Mouse (Mus musculus): ENCODE data around the gene Capzb. TPM values are rescaled to one million over a fixed set of nuclear protein-coding genes. Genes with fewer than 3 reads are reported as not detected.

The Capzb gene
- total RNA-seq, 2 experiments from 2014 or later = 302 to 316 TPM

GRCm38 (mm10) chr4:139233755-139234254 lies 41.1 kb downstream of the Capzb start:
- DNase-seq (ENCODE audit: low spot score in 2 of 2) = no peak

DNA sequence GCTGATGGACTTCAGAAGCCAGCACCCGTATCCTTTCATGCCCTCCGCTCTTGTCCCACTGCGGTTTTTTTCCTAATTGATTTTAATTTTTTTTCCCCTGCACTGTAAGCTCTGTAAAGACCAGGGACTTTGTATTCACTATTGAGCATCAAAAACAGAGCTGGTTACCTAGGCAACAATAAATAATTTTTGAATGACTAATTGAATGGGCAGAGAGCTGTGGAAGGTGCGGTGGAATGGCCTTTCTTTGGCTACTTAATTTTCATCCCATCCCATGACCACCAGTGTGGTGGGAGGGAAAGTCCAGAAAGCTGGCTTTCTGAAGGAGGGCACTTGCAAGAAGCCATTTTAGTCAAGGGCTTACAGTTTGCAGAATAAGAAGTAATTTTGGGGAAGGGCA lies 41.6 kb downstream of the Capzb start:
- no peak for DNase-seq (ENCODE audit: low spot score in 2 of 2)

DNA sequence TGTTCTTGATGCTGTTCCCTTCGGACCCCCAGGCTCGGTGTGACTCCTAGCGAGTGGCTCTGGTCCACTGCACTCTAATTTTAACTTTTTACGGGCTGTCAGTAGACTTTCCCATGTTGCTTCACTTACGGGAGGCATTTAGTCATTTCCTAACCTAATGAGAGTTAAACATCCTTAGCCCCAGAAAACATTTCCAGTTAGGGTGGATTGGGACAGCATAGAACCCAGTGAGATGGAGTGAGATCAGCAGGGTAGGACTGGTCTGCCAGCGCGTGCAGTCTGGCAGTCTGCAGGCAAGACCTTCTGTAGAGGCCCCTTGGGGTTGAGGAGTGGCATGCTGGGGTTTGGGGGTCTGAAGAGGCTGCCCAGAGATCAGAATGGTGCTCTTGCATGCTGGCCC lies 42.9 kb downstream of the Capzb start:
- DNase-seq (ENCODE audit: low spot score in 2 of 2) = no peak

GRCm38 (mm10) chr4:139238612-139239011 lies 45.9 kb downstream of the Capzb start:
- DNase-seq (ENCODE audit: low spot score in 2 of 2) = no peak

DNA sequence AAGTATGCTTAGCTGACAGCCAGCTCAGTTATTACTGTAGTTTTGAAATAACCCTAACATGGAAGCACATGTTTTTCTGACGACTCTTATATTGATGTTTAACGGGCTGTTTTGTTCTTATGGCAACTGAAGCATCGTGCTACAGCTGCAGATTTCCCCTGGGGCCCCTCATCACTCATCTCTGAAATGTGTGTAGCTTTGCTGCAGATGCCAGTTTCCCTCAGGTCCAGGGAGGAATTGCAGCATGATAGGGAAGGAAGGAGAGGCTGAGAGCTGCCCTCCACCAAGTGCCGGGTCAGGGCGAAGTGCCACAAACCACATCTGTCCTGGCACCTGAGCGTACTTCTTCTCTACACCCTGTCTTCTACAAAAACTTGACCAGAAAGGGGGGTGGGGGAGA lies 47.6 kb downstream of the Capzb start:
- no peak for DNase-seq (ENCODE audit: low spot score in 2 of 2)

GRCm38 (mm10) chr4:139241678-139242606 lies 49.2 kb downstream of the Capzb start:
- DNase-seq (ENCODE audit: low spot score in 2 of 2) = no peak

DNA sequence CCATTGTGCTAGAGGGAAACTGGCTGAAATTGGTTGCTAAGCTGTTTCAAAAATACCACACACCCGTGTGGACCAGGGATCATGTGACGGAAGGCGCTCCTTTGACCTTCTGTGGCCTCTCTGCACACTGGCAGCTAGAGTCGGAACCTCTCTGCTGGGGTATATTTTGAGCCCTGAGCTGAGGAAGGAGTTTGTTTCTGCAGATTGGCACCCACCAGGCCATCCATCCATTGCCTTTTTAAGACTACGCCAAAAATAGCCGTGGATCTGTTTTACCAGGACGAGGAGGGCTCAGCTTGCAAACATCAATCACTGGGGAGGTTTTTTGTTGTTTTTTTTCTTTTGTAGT lies 49.9 kb downstream of the Capzb start:
- no peak for DNase-seq (ENCODE audit: low spot score in 2 of 2)

DNA sequence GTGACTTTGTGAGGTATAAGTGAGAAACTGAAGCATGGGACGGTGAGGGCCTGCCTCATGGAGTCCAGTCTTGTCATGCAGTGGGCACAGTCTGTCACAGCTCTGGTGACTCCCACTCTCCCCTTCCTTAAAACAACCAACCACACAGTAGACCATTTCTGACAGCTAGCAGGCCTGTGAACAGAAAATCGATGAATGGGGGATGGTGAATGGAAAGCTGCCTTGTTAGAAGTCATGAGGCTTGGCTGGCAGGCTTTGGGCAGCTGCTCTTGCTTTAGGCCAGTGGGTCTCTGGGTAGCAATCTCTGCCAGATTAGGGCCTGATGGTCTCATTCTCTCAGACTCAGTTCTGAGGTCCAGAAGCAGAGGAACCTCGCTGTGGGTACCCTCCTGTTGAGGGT lies 51.5 kb downstream of the Capzb start:
- no peak for DNase-seq (ENCODE audit: low spot score in 2 of 2)

- DNase-seq (ENCODE audit: low spot score in 2 of 2) = no peak
Observed at GRCm38 (mm10) chr4:139244766-139245165, 52.1 kb downstream of the Capzb start.

GRCm38 (mm10) chr4:139245534-139245933 lies 52.8 kb downstream of the Capzb start:
- no peak for DNase-seq (ENCODE audit: low spot score in 2 of 2)

DNA sequence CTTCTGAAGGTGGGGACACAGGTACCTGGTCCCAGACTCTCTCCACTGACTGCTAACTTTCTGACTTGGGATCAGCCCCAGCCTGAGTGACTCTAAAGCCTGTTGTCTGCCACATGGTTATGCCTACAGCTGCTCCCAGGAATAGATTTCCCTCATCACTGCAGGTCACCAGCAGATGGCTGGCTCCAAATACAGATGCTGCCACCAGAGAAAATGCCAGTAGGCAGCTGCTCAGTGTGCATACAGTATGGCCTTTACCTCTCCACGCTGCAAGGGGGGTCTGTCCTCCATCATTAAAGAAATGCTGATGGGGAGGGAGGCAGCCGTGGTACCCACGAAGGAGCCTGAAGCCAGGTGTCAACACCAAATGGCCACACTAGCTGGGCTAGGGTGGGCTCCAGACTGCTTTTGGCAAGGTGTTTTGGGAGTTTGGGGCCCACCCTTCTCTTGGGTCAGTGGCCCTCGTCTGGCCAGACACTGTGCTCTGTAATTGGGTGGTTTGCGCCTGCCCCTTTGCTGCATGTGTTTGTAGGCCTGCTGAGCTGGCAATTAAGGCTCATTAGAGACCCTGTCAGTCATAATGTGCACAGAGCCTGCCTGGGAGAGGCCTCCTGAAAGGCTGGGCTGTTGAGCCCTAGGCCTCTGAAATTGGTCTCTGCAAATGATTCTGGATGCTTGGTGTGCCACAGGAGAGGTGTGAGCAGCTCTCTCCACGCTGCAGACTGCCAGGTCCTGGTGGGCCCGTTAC lies 53.6 kb downstream of the Capzb start:
- no peak for DNase-seq (ENCODE audit: low spot score in 2 of 2)

DNA sequence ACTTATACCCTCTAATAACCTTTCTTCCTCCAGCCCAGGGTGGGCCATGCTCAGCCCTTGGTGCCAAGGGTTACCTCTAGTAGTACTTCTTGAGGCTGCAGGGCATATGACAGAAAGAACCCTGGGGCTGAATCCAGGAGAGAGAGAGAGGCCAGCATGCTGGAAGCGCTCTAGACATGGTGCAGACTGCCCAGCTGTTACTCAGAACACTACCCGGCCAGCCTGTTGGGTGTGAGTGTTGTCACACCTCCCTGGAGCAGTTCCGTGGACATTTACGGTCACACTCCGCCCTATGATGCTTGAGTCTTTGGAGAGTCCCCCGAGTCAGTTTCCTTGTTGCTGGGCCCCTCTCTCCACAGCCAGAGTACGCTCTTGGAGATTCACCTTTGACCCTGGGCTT lies 55.3 kb downstream of the Capzb start:
- no peak for DNase-seq (ENCODE audit: low spot score in 2 of 2)

DNA sequence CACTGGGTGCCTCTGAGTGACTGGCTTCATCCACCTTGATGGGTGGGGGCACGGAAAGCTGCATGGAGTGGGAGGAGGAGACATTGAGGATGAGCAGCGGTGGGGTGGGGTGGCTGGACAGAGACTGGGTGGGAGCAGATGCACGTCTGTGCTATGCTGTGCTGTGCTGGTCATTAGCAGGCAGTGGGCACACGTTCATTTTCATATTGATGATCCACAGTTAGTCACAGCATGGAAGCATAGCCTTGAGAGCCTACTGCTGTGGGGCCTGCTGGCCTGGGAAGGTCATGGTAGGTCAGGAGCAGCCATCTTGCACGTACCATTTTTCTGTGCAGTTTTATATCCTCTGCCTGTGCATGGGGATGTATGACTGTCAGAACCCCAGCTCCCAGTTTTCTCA lies 56.0 kb downstream of the Capzb start:
- DNase-seq (ENCODE audit: low spot score in 2 of 2) = no peak

DNA sequence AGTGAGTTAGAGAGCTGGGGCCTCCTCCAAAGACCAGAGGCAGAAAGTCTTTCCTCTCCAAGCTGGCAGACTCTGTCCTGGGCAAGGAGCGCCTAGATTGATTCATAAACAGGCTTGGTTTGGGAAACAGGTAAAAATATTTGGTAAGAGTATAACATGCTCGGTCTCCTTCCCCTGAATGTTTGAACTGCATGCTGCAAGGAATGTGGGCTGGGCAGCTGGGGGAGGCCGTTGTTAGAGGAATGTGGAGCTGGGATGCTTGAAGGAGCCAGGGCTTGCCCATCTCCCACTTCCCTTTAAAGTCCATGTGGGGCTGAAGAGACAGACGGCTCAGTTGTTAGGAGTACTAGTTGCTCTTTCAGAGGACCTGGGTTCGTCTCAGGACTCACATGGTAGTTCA lies 57.3 kb downstream of the Capzb start:
- no peak for DNase-seq (ENCODE audit: low spot score in 2 of 2)

GRCm38 (mm10) chr4:139250886-139251285 lies 58.2 kb downstream of the Capzb start:
- DNase-seq (ENCODE audit: low spot score in 2 of 2) = no peak

- DNase-seq (ENCODE audit: low spot score in 2 of 2) = peak; percentile 76 to 79
Observed at GRCm38 (mm10) chr4:139252051-139252760, 59.5 kb downstream of the Capzb start.

DNA sequence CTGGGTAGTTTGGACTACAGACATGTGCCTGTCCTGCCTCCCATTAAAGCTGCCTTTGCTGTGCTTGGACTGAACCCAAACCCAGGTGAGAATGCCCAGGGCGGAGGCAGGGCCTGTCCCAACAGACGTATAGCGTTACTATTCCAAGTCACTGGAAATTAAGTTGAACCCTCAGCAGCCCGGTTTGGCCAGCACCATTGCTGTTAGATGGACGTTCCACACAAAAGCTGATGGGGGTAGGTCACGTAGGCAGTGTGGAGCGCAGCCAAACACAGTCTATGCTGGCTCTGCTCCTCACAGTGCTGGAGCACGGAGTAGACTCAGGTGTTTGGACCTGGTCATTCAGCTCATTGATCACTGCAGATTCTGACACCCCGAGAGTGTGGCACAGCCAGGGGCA lies 60.5 kb downstream of the Capzb start:
- DNase-seq (ENCODE audit: low spot score in 2 of 2) = no peak

- no peak for DNase-seq (ENCODE audit: low spot score in 2 of 2)
Observed at GRCm38 (mm10) chr4:139256146-139256545, 63.4 kb downstream of the Capzb start.

GRCm38 (mm10) chr4:139256708-139257107 lies 64.0 kb downstream of the Capzb start:
- no peak for DNase-seq (ENCODE audit: low spot score in 2 of 2)

- peak in 1 of 2 experiments; percentile 32 for DNase-seq (ENCODE audit: low spot score in 2 of 2)
Observed at GRCm38 (mm10) chr4:139258621-139259301, 66.1 kb downstream of the Capzb start.

DNA sequence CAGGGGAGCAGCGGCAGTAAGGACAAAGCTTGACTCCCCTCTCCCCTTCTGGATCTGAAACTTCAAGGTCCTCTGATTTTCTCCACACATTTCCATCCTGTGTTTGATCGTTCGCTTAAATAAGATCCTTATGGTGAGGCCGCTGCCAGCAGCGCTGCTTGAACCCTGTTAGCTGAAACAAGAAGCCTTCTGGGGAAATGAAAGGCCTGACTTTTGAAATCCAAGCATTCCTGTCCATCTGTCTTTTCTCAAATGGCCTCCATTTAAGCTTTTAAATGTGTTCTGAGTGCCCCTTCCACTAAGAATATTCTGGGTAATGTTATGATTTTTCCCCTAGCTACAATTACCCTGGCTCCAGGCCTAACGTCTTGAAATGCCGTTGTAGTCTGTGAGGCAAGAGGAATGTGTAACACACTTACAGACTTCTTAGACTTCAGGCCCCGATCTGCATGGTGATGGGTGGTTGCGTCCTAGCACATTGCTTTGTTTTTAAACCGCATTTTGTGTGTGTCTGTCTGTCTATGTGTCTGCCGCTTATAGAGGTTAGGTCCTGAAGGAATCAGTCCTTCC lies 66.7 kb downstream of the Capzb start:
- DNase-seq (ENCODE audit: low spot score in 2 of 2) = no peak

Data from left cerebral cortex, adult 18-20 months (tissue).